Mouse (Mus musculus) E14TG2a.4 (cell line): ENCODE data around the gene Dcun1d4.

Experiments used
- CTCF ChIP-seq: conservative IDR thresholded peaks from 2 replicates; pipeline ENCODE4 v1.5.1; 2014; ENCODE audit warnings: low read length
- NANOG ChIP-seq: IDR thresholded peaks from 2 replicates; pipeline ENCODE4 v1.6.1; 2014; ENCODE audit warnings: borderline replicate concordance, low read length, mixed read lengths
- POU5F1 ChIP-seq: IDR thresholded peaks from 2 replicates; pipeline ENCODE4 v1.6.1; 2014; ENCODE audit warnings: low read length, borderline replicate concordance

DNA sequence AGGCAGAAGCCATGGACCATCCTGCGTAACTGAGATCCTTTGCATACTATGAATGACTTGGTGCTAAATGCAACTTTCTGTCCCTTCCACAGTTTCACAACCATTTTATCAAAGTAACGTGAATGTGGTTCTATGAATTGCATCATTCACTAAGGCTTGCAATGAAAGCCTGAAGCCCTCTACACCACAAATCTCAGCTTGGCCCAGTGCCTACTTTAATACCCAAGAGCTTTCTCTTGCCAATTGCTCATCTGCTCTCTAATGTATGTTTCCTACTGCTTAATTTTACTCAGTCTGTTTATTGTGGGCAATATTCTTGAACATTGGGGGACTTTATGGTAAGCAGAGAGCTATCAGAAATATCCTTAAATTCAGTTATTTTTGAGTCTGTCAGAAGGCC is 92.0 kb downstream of the Dcun1d4 start:
- TF ChIP-seq CTCF (no peak), NANOG (no peak), POU5F1 (no peak)
